Mouse (Mus musculus) brain, embryonic 14.5 days (tissue): ENCODE measurements around the gene Hp.

Experiments
- CTCF ChIP-seq: fragments of 200-500 bp; IDR thresholded peaks from 2 replicates; pipeline ENCODE4 v1.5.1; 2012; ENCODE audit warnings: inconsistent platforms, mild to moderate bottlenecking, moderate library complexity, borderline replicate concordance; ENCODE audit not compliant: insufficient read depth, insufficient read length; ENCODE audit errors: extremely low read depth
- POLR2A ChIP-seq: fragments of 200-500 bp; IDR thresholded peaks from 2 replicates; pipeline ENCODE4 v1.6.1; 2012; ENCODE audit warnings: mild to moderate bottlenecking, inconsistent platforms, borderline replicate concordance; ENCODE audit not compliant: poor library complexity, insufficient read depth, insufficient read length, severe bottlenecking; ENCODE audit errors: extremely low read depth

DNA sequence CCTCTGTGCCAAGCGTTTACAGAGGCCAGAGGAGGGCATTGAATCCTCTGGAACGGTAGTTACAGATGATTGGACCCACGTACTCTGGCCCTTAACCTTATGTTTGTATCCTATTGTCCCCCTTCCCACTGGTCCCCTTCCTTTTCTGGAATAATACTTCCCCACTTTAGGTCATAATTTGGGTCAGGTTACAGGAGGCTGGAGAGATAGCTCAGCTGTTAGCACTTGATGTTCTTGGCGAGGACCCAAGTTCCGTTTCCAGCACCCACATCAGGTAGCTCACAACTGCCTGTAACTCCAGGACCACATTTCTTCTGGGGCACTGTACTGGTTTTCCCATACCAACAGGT is 30.2 kb upstream of the Hp start:
- no peak for TF ChIP-seq CTCF
- TF ChIP-seq POLR2A = no peak
